Mouse (Mus musculus) hindbrain, postnatal 0 days (tissue): ENCODE data around the gene Zfp618. TPM values are rescaled to one million over a fixed set of nuclear protein-coding genes. Genes with fewer than 3 reads are reported as not detected.

Experiments
- ATAC-seq: fragments of 200-750 bp; cut with Nextera tagmentation; 2 replicates; pipeline ENCODE4 v1.8.0; 2017; ENCODE audit warnings: mild to moderate bottlenecking, moderate TSS enrichment, moderate library complexity
- DNase-seq: peaks from one replicate; pipeline ENCODE4 v3.0.0-alpha.2; 2015; ENCODE audit warnings: low spot score
- H3K27ac ChIP-seq: fragments of 300-500 bp; sonication (generic); 2 replicates; pipeline ENCODE4 v1.5.1; 2014; ENCODE audit warnings: mild to moderate bottlenecking
- H3K27me3 ChIP-seq: fragments of 300-500 bp; sonication (generic); 2 replicates; pipeline ENCODE4 v1.6.1; 2014; ENCODE audit warnings: low read length, mixed read lengths; ENCODE audit not compliant: insufficient read depth
- H3K36me3 ChIP-seq: fragments of 300-500 bp; sonication (generic); 2 replicates; pipeline ENCODE4 v1.6.1; 2014; ENCODE audit warnings: low read length, mixed read lengths; ENCODE audit not compliant: insufficient read depth
- H3K4me1 ChIP-seq: fragments of 300-500 bp; sonication (generic); 2 replicates; pipeline ENCODE4 v1.6.1; 2014; ENCODE audit warnings: antibody characterized with exemption, low read length, mixed read lengths; ENCODE audit not compliant: insufficient read depth
- H3K4me2 ChIP-seq: fragments of 300-500 bp; sonication (generic); 2 replicates; pipeline ENCODE4 v1.6.1; 2014; ENCODE audit warnings: low read depth, mild to moderate bottlenecking, low read length, moderate library complexity, mixed read lengths
- H3K4me3 ChIP-seq: fragments of 300-500 bp; sonication (generic); 2 replicates; pipeline ENCODE4 v1.5.1; 2014; ENCODE audit warnings: low read length
- H3K9ac ChIP-seq: fragments of 300-500 bp; sonication (generic); replicated peaks from 2 replicates; pipeline ENCODE4 v1.6.1; 2014; ENCODE audit warnings: mild to moderate bottlenecking, low read length, moderate library complexity, mixed read lengths
- H3K9me3 ChIP-seq: fragments of 300-500 bp; sonication (generic); 2 replicates; pipeline ENCODE4 v1.6.1; 2016; ENCODE audit warnings: low read length, mixed read lengths
- CTCF ChIP-seq: IDR thresholded peaks from 2 replicates; pipeline ENCODE4 v1.5.1; 2016; ENCODE audit warnings: antibody characterized with exemption, control low read depth, low read depth
- WGBS: fragments of 180-500 bp; shearing (Covaris S2); extraction: QIAGEN DNeasy Blood & Tissue Kit; methylation state at CpG from one replicate; pipeline ENCODE4 v1.1.7; 2014; 5-methylcytosine and 5-hydroxymethylcytosine counted together
- polyA plus RNA-seq: library from polyadenylated mRNA; unstranded; fragments of >200 nt; fragmentation: Nextera tagmentation; extraction: Ambion mirVana; gene quantifications from 2 replicates; pipeline ENCODE4 v1.2.1, GENCODE M21; 2015
- total RNA-seq: library from RNA; depleted of rRNA; stranded (reverse); fragments of >200 nt; gene quantifications from 2 replicates; pipeline ENCODE4 v1.2.3, GENCODE M21; 2014

The Zfp618 gene
- total and polyA plus RNA-seq, 2 experiments from 2014 or later: 16.2 to 26.8 TPM

DNA sequence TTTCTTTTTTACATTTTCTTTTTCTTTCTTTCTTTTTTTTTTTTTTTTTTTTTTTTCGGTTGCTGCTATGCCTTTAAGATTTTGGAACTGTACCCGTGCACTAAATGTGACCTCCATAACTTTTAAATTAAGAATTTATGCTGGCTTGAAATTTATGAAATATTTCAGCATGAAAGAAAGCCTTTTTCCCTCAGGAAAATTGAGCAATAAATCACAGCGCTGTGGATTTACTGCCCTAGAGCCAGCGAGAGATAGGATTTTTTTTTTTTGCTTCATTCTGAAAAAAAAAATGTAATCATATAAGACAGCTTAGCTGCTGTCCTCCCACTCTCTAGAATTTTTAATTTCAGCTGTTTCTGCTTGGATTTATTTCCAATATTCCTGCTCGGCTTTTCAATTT, 92.2 kb downstream of the Zfp618 start:
- TF ChIP-seq CTCF: no peak
- Histone ChIP-seq H3K27ac (no peak overlapping the region), H3K36me3 (no peaks in the 10 kb centered on the region), H3K9me3 (no peaks in the 10 kb centered on the region), H3K4me1 (no peaks in the 10 kb centered on the region; the same call in 1 of the 2 replicates), H3K27me3 (no peaks in the 10 kb centered on the region), H3K9ac (no peak overlapping the region), H3K4me3 (no peak overlapping the region), H3K4me2 (no peak overlapping the region)
- DNase-seq: peak; percentile 40
- no peak for ATAC-seq
- WGBS: 66% methylated on average over 5 of the region's 5 CpGs

- Histone ChIP-seq H3K9me3 (no peaks in the 10 kb centered on the region), H3K4me1 (no peaks in the 10 kb centered on the region; the same call in 1 of the 2 replicates), H3K4me3 (no peak overlapping the region), H3K4me2 (no peak overlapping the region), H3K27me3 (no peaks in the 10 kb centered on the region), H3K9ac (no peak overlapping the region), H3K36me3 (no peaks in the 10 kb centered on the region), H3K27ac (peak overlapping the region; percentile 64; the same call in 1 of the 2 replicates)
- TF ChIP-seq CTCF: no peak
- WGBS: 87% methylated on average over 4 of the region's 4 CpGs
- no peak for DNase-seq
- ATAC-seq: no peak
Observed at GRCm38 (mm10) chr4:63058686-63059085, 93.3 kb downstream of the Zfp618 start.

DNA sequence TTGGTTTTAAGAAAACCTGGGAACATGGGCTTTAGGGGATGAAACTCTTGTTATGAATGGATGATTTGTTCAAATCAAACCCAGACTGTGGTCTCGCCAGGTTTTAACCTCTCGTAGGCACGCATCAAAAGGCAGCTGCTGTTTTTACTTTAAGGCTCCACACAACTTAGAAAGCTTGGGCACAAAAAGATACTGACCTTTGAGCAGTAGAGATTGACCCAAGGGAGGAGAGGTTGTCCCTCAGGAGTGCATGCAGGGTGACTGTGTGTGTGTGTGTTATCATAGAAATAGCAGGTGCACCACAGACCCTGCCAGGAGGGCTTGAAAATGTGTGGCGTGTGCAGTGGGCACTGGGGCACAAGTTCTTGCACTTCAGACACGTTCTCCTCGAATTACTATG, 95.0 kb downstream of the Zfp618 start:
- H3K4me1 ChIP-seq: no peaks in the 10 kb centered on the region; the same call in 1 of the 2 replicates
- no peak for ATAC-seq
- WGBS: 60% methylated on average over 6 of the region's 6 CpGs

GRCm38 (mm10) chr4:63061411-63061810, 96.0 kb downstream of the Zfp618 start:
- ATAC-seq (no peak), DNase-seq (no peak)
- Histone ChIP-seq H3K27ac (no peak overlapping the region), H3K4me1 (no peaks in the 10 kb centered on the region; the same call in 1 of the 2 replicates), H3K9me3 (no peaks in the 10 kb centered on the region), H3K4me2 (no peak overlapping the region), H3K9ac (no peak overlapping the region), H3K36me3 (no peaks in the 10 kb centered on the region), H3K4me3 (no peak overlapping the region), H3K27me3 (no peaks in the 10 kb centered on the region)
- WGBS: 97% methylated on average over 6 of the region's 6 CpGs
- no peak for TF ChIP-seq CTCF

More for the DNA sequence above, 95.0 kb downstream of the Zfp618 start:
- H3K4me3 ChIP-seq: no peak overlapping the region
- H3K9ac ChIP-seq: no peak overlapping the region
- no peaks in the 10 kb centered on the region for H3K9me3 ChIP-seq
- no peak overlapping the region for H3K4me2 ChIP-seq
- H3K27ac ChIP-seq: no peak overlapping the region
- no peaks in the 10 kb centered on the region for H3K27me3 ChIP-seq
- TF ChIP-seq CTCF: no peak
- H3K36me3 ChIP-seq: no peaks in the 10 kb centered on the region
- no peak for DNase-seq

DNA sequence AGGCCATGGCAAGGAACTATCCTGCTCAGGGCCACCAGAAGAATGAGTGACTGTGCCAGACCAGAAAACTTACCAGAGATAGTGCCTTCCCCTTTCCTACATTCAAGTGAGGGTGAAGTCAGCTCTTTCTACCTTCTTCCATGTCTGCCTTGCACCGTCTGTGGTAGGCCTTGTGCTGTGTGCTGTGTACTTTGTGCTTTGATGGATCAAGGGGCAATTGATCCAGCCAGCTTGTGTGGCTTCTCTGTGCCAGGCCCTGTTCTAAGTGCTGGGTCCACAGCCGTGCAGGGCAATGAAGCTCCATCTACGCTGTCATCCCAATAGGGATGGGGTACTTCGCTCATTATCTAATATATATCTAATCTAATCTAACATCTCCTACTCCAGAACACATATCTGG, 98.0 kb downstream of the Zfp618 start:
- Histone ChIP-seq H3K9ac (no peak overlapping the region), H3K27ac (no peak overlapping the region), H3K4me1 (no peaks in the 10 kb centered on the region; the same call in 1 of the 2 replicates), H3K4me2 (no peak overlapping the region), H3K4me3 (no peak overlapping the region), H3K27me3 (no peaks in the 10 kb centered on the region), H3K9me3 (no peaks in the 10 kb centered on the region), H3K36me3 (no peaks in the 10 kb centered on the region)
- no peak for DNase-seq
- TF ChIP-seq CTCF: no peak
- WGBS: 96% methylated on average over 4 of the region's 4 CpGs
- no peak for ATAC-seq

DNA sequence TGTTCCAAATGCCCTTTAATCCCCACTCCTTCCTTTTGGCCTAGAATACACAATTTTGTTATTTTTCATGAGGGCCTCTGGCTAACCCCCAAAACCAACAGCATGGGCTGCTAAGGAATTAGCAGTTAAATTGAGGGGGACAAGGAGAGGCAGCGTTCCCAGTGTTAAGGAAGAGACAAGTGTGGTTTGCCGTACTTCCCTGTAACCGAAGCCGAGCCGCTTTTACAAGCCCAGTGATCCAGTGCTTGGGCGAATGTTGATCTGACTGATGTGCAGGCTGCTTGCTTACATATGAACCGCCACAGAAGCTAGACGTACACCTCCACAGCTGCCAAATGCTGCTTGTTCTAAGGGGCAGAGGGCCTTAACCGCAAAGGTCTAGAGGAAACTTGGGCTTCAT, 99.5 kb downstream of the Zfp618 start:
- no peaks in the 10 kb centered on the region for H3K4me1 ChIP-seq
- WGBS: 84% methylated on average over 9 of the region's 9 CpGs
- H3K9ac ChIP-seq: no peak overlapping the region
- no peak for ATAC-seq
- DNase-seq: no peak
- H3K4me2 ChIP-seq: no peak overlapping the region
- H3K27ac ChIP-seq: no peak overlapping the region
- no peak overlapping the region for H3K4me3 ChIP-seq
- H3K27me3 ChIP-seq: no peaks in the 10 kb centered on the region
- no peak for TF ChIP-seq CTCF
- no peaks in the 10 kb centered on the region for H3K9me3 ChIP-seq
- H3K36me3 ChIP-seq: no peaks in the 10 kb centered on the region

DNA sequence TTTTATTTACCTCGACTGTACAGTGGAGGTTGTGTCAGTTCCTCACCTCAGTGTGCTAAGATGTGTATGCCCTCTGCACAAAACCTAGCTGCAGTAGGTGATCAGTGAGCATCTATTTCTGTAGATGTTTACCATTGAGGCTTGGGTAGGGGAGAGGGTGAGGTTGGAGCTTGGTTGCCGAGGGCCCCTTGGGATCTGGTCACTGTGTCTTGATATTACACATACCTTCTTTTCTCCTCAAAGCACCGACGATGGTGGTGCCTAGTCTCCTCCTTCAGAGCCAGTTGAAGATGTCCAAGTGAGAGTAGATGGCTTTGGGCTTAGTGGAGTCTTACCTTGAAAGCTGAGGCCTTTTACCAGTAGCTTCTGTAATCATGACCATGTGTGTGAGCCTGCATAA, 101.4 kb downstream of the Zfp618 start:
- TF ChIP-seq CTCF: no peak
- Histone ChIP-seq H3K27ac (no peak overlapping the region), H3K4me2 (no peak overlapping the region), H3K4me1 (no peaks in the 10 kb centered on the region), H3K9me3 (no peaks in the 10 kb centered on the region), H3K4me3 (no peak overlapping the region), H3K27me3 (no peaks in the 10 kb centered on the region), H3K36me3 (no peaks in the 10 kb centered on the region), H3K9ac (no peak overlapping the region)
- DNase-seq: no peak
- ATAC-seq: no peak
- 85% methylated on average over 4 of the region's 4 CpGs for WGBS
